Mouse (Mus musculus) c-Kit-negative CD71-positive TER-119-positive erythroid progenitor cells, embryonic 14.5 days (primary cell): Measurements from ENCODE around the gene Dgki.

Experiments used
- DNase-seq: peaks from one replicate; pipeline ENCODE4 v3.0.0-alpha.2; 2013; ENCODE audit warnings: low read depth, low spot score

Gene Dgki

GRCm38 (mm10) chr6:37026343-37027243 lies 273.4 kb downstream of the Dgki start:
- no peak for DNase-seq

- no peak for DNase-seq
These were observed 283.9 kb downstream of the Dgki start for GRCm38 (mm10) chr6:37016046-37016445.

GRCm38 (mm10) chr6:37011597-37011996 lies 288.4 kb downstream of the Dgki start:
- no peak for DNase-seq

GRCm38 (mm10) chr6:37007573-37007972 lies 292.4 kb downstream of the Dgki start:
- no peak for DNase-seq

GRCm38 (mm10) chr6:37004914-37005313 lies 295.1 kb downstream of the Dgki start:
- no peak for DNase-seq

- no peak for DNase-seq
These were observed 296.7 kb downstream of the Dgki start for GRCm38 (mm10) chr6:37003235-37003634.

GRCm38 (mm10) chr6:36998942-36999341 lies 301.0 kb downstream of the Dgki start:
- DNase-seq = no peak

- DNase-seq = no peak
These were observed 305.7 kb downstream of the Dgki start for GRCm38 (mm10) chr6:36994329-36994728.

GRCm38 (mm10) chr6:36990186-36990585 lies 309.8 kb downstream of the Dgki start:
- DNase-seq = no peak

- no peak for DNase-seq
These were observed 311.2 kb downstream of the Dgki start for GRCm38 (mm10) chr6:36988800-36989199.

- DNase-seq = no peak
These were observed 318.3 kb downstream of the Dgki start for GRCm38 (mm10) chr6:36981646-36982045.

GRCm38 (mm10) chr6:36980475-36980874 lies 319.5 kb downstream of the Dgki start:
- DNase-seq = no peak

- no peak for DNase-seq
These were observed 321.8 kb downstream of the Dgki start for GRCm38 (mm10) chr6:36978176-36978575.

- DNase-seq = no peak
These were observed 326.9 kb downstream of the Dgki start for GRCm38 (mm10) chr6:36973096-36973495.

GRCm38 (mm10) chr6:36972494-36972893 lies 327.5 kb downstream of the Dgki start:
- no peak for DNase-seq

- no peak for DNase-seq
These were observed 330.6 kb downstream of the Dgki start for GRCm38 (mm10) chr6:36969249-36969885.

GRCm38 (mm10) chr6:36960658-36961057 lies 339.3 kb downstream of the Dgki start:
- no peak for DNase-seq

GRCm38 (mm10) chr6:36955293-36955692 lies 344.7 kb downstream of the Dgki start:
- peak; percentile 0 for DNase-seq

- DNase-seq = no peak
These were observed 349.3 kb downstream of the Dgki start for GRCm38 (mm10) chr6:36950648-36951047.

GRCm38 (mm10) chr6:36947861-36948260 lies 352.1 kb downstream of the Dgki start:
- no peak for DNase-seq

GRCm38 (mm10) chr6:36937527-36937926 lies 362.5 kb downstream of the Dgki start:
- no peak for DNase-seq

GRCm38 (mm10) chr6:36936816-36937215 lies 363.2 kb downstream of the Dgki start:
- DNase-seq = no peak

- no peak for DNase-seq
These were observed 368.5 kb downstream of the Dgki start for GRCm38 (mm10) chr6:36931473-36931872.
